Mouse (Mus musculus) adrenal gland (tissue): ENCODE measurements at regions not wholly inside any gene's neighbourhood (a gene's known extent, or its start where the extent isn't known, plus 50 kb on each side); places are given as distances from the start of the nearest gene placed in this dataset.

Experiments
- intact Hi-C: fragments of 180-260 bp; cut with DNase I; formaldehyde crosslinking; loops from one replicate; pipeline ENCODE4 v1.15.1; 2025

GRCm38 (mm10) chr16:30118876-30119275 lies 54.7 kb downstream of the Hes1 start:
- intact Hi-C loops = no loop called here

- intact Hi-C loops = no loop called here
These were observed 56.4 kb downstream of the Hes1 start for GRCm38 (mm10) chr16:30120330-30121265.

- intact Hi-C loops = no loop called here
These were observed 57.4 kb downstream of the Hes1 start for GRCm38 (mm10) chr16:30121596-30121995.

GRCm38 (mm10) chr16:30122211-30123070 lies 58.3 kb downstream of the Hes1 start:
- intact Hi-C loops = no loop called here

- intact Hi-C loops = no loop called here
These were observed 62.8 kb downstream of the Hes1 start for GRCm38 (mm10) chr16:30127015-30127414.

GRCm38 (mm10) chr16:30128787-30129186 lies 64.6 kb downstream of the Hes1 start:
- intact Hi-C loops = no loop called here

- intact Hi-C loops = no loop called here
These were observed 65.3 kb downstream of the Hes1 start for GRCm38 (mm10) chr16:30129218-30130112.

GRCm38 (mm10) chr16:30130113-30130471 lies 65.9 kb downstream of the Hes1 start:
- intact Hi-C loops = no loop called here

GRCm38 (mm10) chr16:30132086-30132485 lies 67.9 kb downstream of the Hes1 start:
- intact Hi-C loops = no loop called here

GRCm38 (mm10) chr16:30134642-30135165 lies 70.5 kb downstream of the Hes1 start:
- intact Hi-C loops = no loop called here

- intact Hi-C loops = no loop called here
These were observed 72.7 kb downstream of the Hes1 start for GRCm38 (mm10) chr16:30136849-30137248.

- intact Hi-C loops = no loop called here
These were observed 73.6 kb downstream of the Hes1 start for GRCm38 (mm10) chr16:30137812-30138211.

- intact Hi-C loops = no loop called here
These were observed 80.8 kb downstream of the Hes1 start for GRCm38 (mm10) chr16:30144818-30145464.

GRCm38 (mm10) chr16:30145465-30146207 lies 81.5 kb downstream of the Hes1 start:
- intact Hi-C loops = no loop called here

GRCm38 (mm10) chr16:30146208-30146525 lies 82.0 kb downstream of the Hes1 start:
- intact Hi-C loops = no loop called here

GRCm38 (mm10) chr16:30147296-30147695 lies 83.1 kb downstream of the Hes1 start:
- intact Hi-C loops = no loop called here

GRCm38 (mm10) chr16:30151104-30151503 lies 86.9 kb downstream of the Hes1 start:
- intact Hi-C loops = no loop called here

- intact Hi-C loops = no loop called here
These were observed 90.9 kb downstream of the Hes1 start for GRCm38 (mm10) chr16:30155070-30155469.

GRCm38 (mm10) chr16:30155486-30156246 lies 91.5 kb downstream of the Hes1 start:
- intact Hi-C loops = no loop called here
